In the genomic region with DNA sequence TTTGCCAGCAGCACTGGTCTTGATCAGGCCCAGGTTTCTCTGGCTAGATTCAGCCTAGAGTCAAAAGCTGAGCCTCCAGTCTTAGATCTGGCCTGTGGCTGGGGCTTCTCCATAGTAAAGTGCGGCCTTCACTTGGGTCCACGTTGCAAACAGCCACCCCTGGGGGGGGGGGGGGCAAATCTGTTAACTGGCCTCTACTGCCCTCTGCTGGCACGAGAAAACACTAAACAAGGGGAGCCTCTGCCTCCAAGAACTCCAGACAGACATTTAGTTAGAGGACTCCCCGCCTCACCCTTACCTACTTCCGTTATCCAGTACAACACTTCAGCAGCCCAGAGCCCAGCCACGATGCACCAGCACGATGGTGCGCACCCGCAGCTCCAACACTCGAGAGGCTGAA, we compare ENCODE assay signal across 10 mouse cellular contexts. TPM values are rescaled to one million over a fixed set of nuclear protein-coding genes. Genes with fewer than 3 reads are reported as not detected.
DNase-seq lines count a peak whose midpoint lies in the region; ATAC-seq and TF ChIP-seq lines count a peak whose summit lies in the region.
"Had no signal": no experiment of that assay in that cellular context is flagged by ENCODE, and none has a peak within 500 bp of the region (broad histone marks: within the 10 kb centered on the region; RNA-seq: fewer than 3 reads in every experiment).

No protein-coding gene starts in this region.

- H3K27me3 ChIP-seq in hindbrain, postnatal 0 days (ENCODE audit: insufficient read depth, low read length), result no peaks in the 10 kb centered on the region
- no peaks in the 10 kb centered on the region for H3K27me3 ChIP-seq in hindbrain, embryonic 10.5 days (ENCODE audit: insufficient read depth, poor library complexity, severe bottlenecking)
- H3K27me3 ChIP-seq in forebrain, embryonic 14.5 days (replicated peaks; ENCODE audit: control insufficient read depth, insufficient read depth, low read length), result no peaks in the 10 kb centered on the region

- H3K27ac ChIP-seq in hindbrain, postnatal 0 days, result no peak overlapping the region
- no peak overlapping the region for H3K27ac ChIP-seq in hindbrain, embryonic 10.5 days
- H3K27ac ChIP-seq in ES-E14 (ENCODE audit: insufficient read depth, low read depth, low read length, poor library complexity, severe bottlenecking), result no peak overlapping the region
- H3K27ac ChIP-seq in forebrain, embryonic 14.5 days (ENCODE audit: low read depth, low read length), result no peak overlapping the region

- no peak overlapping the region for H3K4me3 ChIP-seq in hindbrain, postnatal 0 days (ENCODE audit: low read length)
- H3K4me3 ChIP-seq in hindbrain, embryonic 10.5 days, result no peak overlapping the region
- no peak overlapping the region for H3K4me3 ChIP-seq in ES-E14 (ENCODE audit: insufficient read depth in 1 of 2, low read depth in 1 of 2, low read length in 2 of 2, poor library complexity in 1 of 2, severe bottlenecking in 1 of 2)
- H3K4me3 ChIP-seq in forebrain, embryonic 14.5 days (ENCODE audit: low read depth, low read length), result no peak overlapping the region

- whole genome bisulfite sequencing in hindbrain, postnatal 0 days, result 60% methylated on average over 10 of the region's 10 CpGs
- WGBS in hindbrain, embryonic 10.5 days, result 63% methylated on average over 10 of the region's 10 CpGs
- 68% methylated on average over 10 of the region's 10 CpGs for WGBS in forebrain, embryonic 14.5 days

- H3K9me3 ChIP-seq in hindbrain, postnatal 0 days (ENCODE audit: low read length), result no peaks in the 10 kb centered on the region
- H3K9me3 ChIP-seq in hindbrain, embryonic 10.5 days, result no peaks in the 10 kb centered on the region
- no peaks in the 10 kb centered on the region for H3K9me3 ChIP-seq in ES-E14 (ENCODE audit: control insufficient read depth, insufficient read depth, low read depth, low read length)
- H3K9me3 ChIP-seq in forebrain, embryonic 14.5 days (replicated peaks; ENCODE audit: control insufficient read depth, low read length), result no peaks in the 10 kb centered on the region

- H3K36me3 ChIP-seq in hindbrain, postnatal 0 days (ENCODE audit: insufficient read depth, low read length), result no peaks in the 10 kb centered on the region
- H3K36me3 ChIP-seq in hindbrain, embryonic 10.5 days, result no peaks in the 10 kb centered on the region
- H3K36me3 ChIP-seq in ES-E14 (ENCODE audit: control insufficient read depth, insufficient read depth, low read length, poor library complexity, severe bottlenecking), result no peaks in the 10 kb centered on the region
- H3K36me3 ChIP-seq in forebrain, embryonic 14.5 days (ENCODE audit: control insufficient read depth, insufficient read depth, low read length), result no peaks in the 10 kb centered on the region

- no peak overlapping the region for H3K4me2 ChIP-seq in hindbrain, postnatal 0 days (ENCODE audit: low read depth, low read length)
- H3K4me2 ChIP-seq in forebrain, embryonic 14.5 days (ENCODE audit: low read length), result no peak overlapping the region

- peak; percentile 35 for DNase-seq in hindbrain, postnatal 0 days (ENCODE audit: low spot score)
- no peak for DNase-seq in hindbrain, embryonic 10.5 days (ENCODE audit: low spot score)
- DNase-seq in 3T3-L1 (ENCODE audit: low read depth, low spot score) (peak; percentile 57), ES-E14 (ENCODE audit: low read depth, low spot score) (peak; percentile 66)
- peak; percentile 64 to 65 for DNase-seq in kidney, postnatal 4 days
- DNase-seq in forebrain, embryonic 14.5 days (ENCODE audit: low spot score), result no peak
- no peak for DNase-seq in cerebellum, adult 18-20 months
- no peak for DNase-seq in thymus, postnatal 14 days

- peaks cover 4% of the 10 kb centered on the region; the same call in 1 of the 2 replicates for H3K4me1 ChIP-seq in hindbrain, postnatal 0 days (ENCODE audit: insufficient read depth, low read length)
- peaks cover 26% of the 10 kb centered on the region for H3K4me1 ChIP-seq in hindbrain, embryonic 10.5 days (replicated peaks)
- no peaks in the 10 kb centered on the region; a peak in 1 of 4 replicates for H3K4me1 ChIP-seq in ES-E14 (ENCODE audit: control insufficient read depth in 2 of 2, insufficient read depth in 2 of 2, low read length in 2 of 2, poor library complexity in 1 of 2)
- no peaks in the 10 kb centered on the region; the same call in 1 of the 2 replicates for H3K4me1 ChIP-seq in forebrain, embryonic 14.5 days (ENCODE audit: control insufficient read depth, insufficient read depth, low read length)

- in situ Hi-C loops in ES-E14 (cut with MboI; ENCODE audit: low sequenced_read_pairs in 2 of 2, unreplicated experiment in 2 of 2), result no loop called here

- no peak overlapping the region for H3K9ac ChIP-seq in hindbrain, postnatal 0 days (replicated peaks; ENCODE audit: low read length)
- H3K9ac ChIP-seq in ES-E14 (ENCODE audit: insufficient read depth, low read depth, low read length, poor library complexity, severe bottlenecking), result no peak overlapping the region
- no peak overlapping the region for H3K9ac ChIP-seq in forebrain, embryonic 14.5 days (ENCODE audit: low read length)

- peak; percentile 57 for TF ChIP-seq CTCF in hindbrain, postnatal 0 days (IDR thresholded peaks at IDR 0.05; ENCODE audit: low read depth)

- ATAC-seq in hindbrain, postnatal 0 days, result no peak
- no peak for ATAC-seq in forebrain, embryonic 14.5 days

TF ChIP-seq in ES-E14, 5 proteins besides CTCF, POLR2A, EP300 and RAD21:
- TF ChIP-seq ZC3H11A (IDR thresholded peaks at IDR 0.05; ENCODE audit: borderline replicate concordance, low read depth, low read length), result peak; percentile 16; the same call in 1 of the 2 replicates
- no peak for TF ChIP-seq MAFK (IDR thresholded peaks at IDR 0.05; ENCODE audit: insufficient read depth, low read depth, low read length)

RNA-seq across cellular contexts. Expression of a gene that starts 11.9 kb away (rescaled TPM):
- 182 and 196 TPM in 2 replicates for total RNA-seq in hindbrain, postnatal 0 days (2014; rRNA removed)
- polyA plus RNA-seq in hindbrain, postnatal 0 days (2015; fragmentation: Nextera tagmentation; extraction: Ambion mirVana), result 162 and 163 TPM in 2 replicates
- polyA plus RNA-seq in hindbrain, embryonic 10.5 days (2016; fragmentation: Nextera tagmentation; extraction: Ambion mirVana), result 103 and 134 TPM in 2 replicates
- total RNA-seq in ES-E14 (2012; rRNA removed), result 55.0 and 91.6 TPM in 2 replicates
- polyA plus RNA-seq in forebrain, embryonic 14.5 days (2014; fragmentation: Nextera tagmentation; extraction: Ambion mirVana), result 136 and 161 TPM in 2 replicates

RNA-seq across cellular contexts. Expression of a gene that starts 29.4 kb away (rescaled TPM):
- 9.0 and 14.0 TPM in 2 replicates for total RNA-seq in hindbrain, postnatal 0 days (2014; rRNA removed)
- 29.4 and 31.2 TPM in 2 replicates for polyA plus RNA-seq in hindbrain, postnatal 0 days (2015; fragmentation: Nextera tagmentation; extraction: Ambion mirVana)
- polyA plus RNA-seq in hindbrain, embryonic 10.5 days (2016; fragmentation: Nextera tagmentation; extraction: Ambion mirVana), result 41.1 and 48.7 TPM in 2 replicates
- total RNA-seq in ES-E14 (2012; rRNA removed), result 39.3 and 87.4 TPM in 2 replicates
- 35.8 and 42.6 TPM in 2 replicates for polyA plus RNA-seq in forebrain, embryonic 14.5 days (2014; fragmentation: Nextera tagmentation; extraction: Ambion mirVana)

RNA-seq across cellular contexts. Expression of a gene that starts 30.6 kb away (rescaled TPM):
- 1.0 and 1.1 TPM in 2 replicates for total RNA-seq in hindbrain, postnatal 0 days (2014; rRNA removed)
- polyA plus RNA-seq in hindbrain, postnatal 0 days (2015; fragmentation: Nextera tagmentation; extraction: Ambion mirVana), result 0.57 and 0.65 TPM in 2 replicates
- 0.35 and 0.37 TPM in 2 replicates for polyA plus RNA-seq in hindbrain, embryonic 10.5 days (2016; fragmentation: Nextera tagmentation; extraction: Ambion mirVana)
- total RNA-seq in ES-E14 (2012; rRNA removed), result 0.16 and 0.18 TPM in 2 replicates
- polyA plus RNA-seq in forebrain, embryonic 14.5 days (2014; fragmentation: Nextera tagmentation; extraction: Ambion mirVana), result 0.34 and 0.53 TPM in 2 replicates

RNA-seq across cellular contexts. Expression of a gene that starts 34.5 kb away (rescaled TPM):
- not detected in 2 replicates for total RNA-seq in hindbrain, postnatal 0 days (2014; rRNA removed)
- polyA plus RNA-seq in hindbrain, postnatal 0 days (2015; fragmentation: Nextera tagmentation; extraction: Ambion mirVana), result not detected in 2 replicates
- polyA plus RNA-seq in hindbrain, embryonic 10.5 days (2016; fragmentation: Nextera tagmentation; extraction: Ambion mirVana), result not detected in 2 replicates
- 3.9 and 5.7 TPM in 2 replicates for total RNA-seq in ES-E14 (2012; rRNA removed)
- not detected in 2 replicates for polyA plus RNA-seq in forebrain, embryonic 14.5 days (2014; fragmentation: Nextera tagmentation; extraction: Ambion mirVana)
- total RNA-seq: gastrocnemius, postnatal 36 days; left cerebral cortex, postnatal 14 days had no signal

RNA-seq across cellular contexts. Expression of a gene that starts 53.3 kb away (rescaled TPM):
- total RNA-seq in hindbrain, postnatal 0 days (2014; rRNA removed), result not detected in 2 replicates
- polyA plus RNA-seq in hindbrain, postnatal 0 days (2015; fragmentation: Nextera tagmentation; extraction: Ambion mirVana), result not detected in 2 replicates
- polyA plus RNA-seq in hindbrain, embryonic 10.5 days (2016; fragmentation: Nextera tagmentation; extraction: Ambion mirVana), result not detected in 2 replicates
- total RNA-seq in ES-E14 (2012; rRNA removed), result 0.63 TPM in 1 of 2 replicates, not detected in the other
- not detected in 2 replicates for polyA plus RNA-seq in forebrain, embryonic 14.5 days (2014; fragmentation: Nextera tagmentation; extraction: Ambion mirVana)
- total RNA-seq: gastrocnemius, postnatal 36 days; left cerebral cortex, postnatal 14 days had no signal

Comparison
In these comparisons a context has a peak if more than half of its experiments do, and no peak if none do; other contexts are left out.
1. DNase-seq: peak in hindbrain, postnatal 0 days (single experiment), 3T3-L1 (single experiment), ES-E14 (single experiment) and kidney, postnatal 4 days (2 of 2); none in hindbrain, embryonic 10.5 days (single experiment), forebrain, embryonic 14.5 days (single experiment), cerebellum, adult 18-20 months (0 of 2) and thymus, postnatal 14 days (single experiment).